Mouse (Mus musculus): ENCODE results near the gene Apol9b.
"Not testable (repeated sequence)": the region's sequence is repeated elsewhere in the genome, so short reads cannot be mapped to it uniquely, and the experiment has no call there.

GRCm38 (mm10) chr15:77733903-77734302 lies 5.1 kb downstream of the Apol9b start:
- TF ChIP-seq MYC (IDR thresholded peaks at IDR 0.05; ENCODE audit: low read depth, low read length); CTCF (conservative IDR thresholded peaks at IDR 0.05 in 1 of 2, IDR thresholded peaks at IDR 0.05 in 1 of 2; ENCODE audit: low read depth in 2 of 2, low read length in 2 of 2); POLR2A (IDR thresholded peaks at IDR 0.05; ENCODE audit: low read depth, low read length); PAX5 (IDR thresholded peaks at IDR 0.05; ENCODE audit: low read length); TCF12 (IDR thresholded peaks at IDR 0.05; ENCODE audit: low read depth, low read length); EP300 (IDR thresholded peaks at IDR 0.05; ENCODE audit: low read length); MAX (IDR thresholded peaks at IDR 0.05; ENCODE audit: low read length); POLR2AphosphoS2 (IDR thresholded peaks at IDR 0.05; ENCODE audit: low read depth, low read length); ZC3H11A (IDR thresholded peaks at IDR 0.05; ENCODE audit: low read depth, low read length); MAZ (IDR thresholded peaks at IDR 0.05; ENCODE audit: low read depth, low read length): not testable (repeated sequence)
